Mouse (Mus musculus) adrenal gland (tissue): Measurements from ENCODE around the gene 2310022B05Rik.

Experiments
- intact Hi-C: fragments of 180-260 bp; cut with DNase I; formaldehyde crosslinking; loops from one replicate; pipeline ENCODE4 v1.15.1; 2025

2310022B05Rik gene

GRCm38 (mm10) chr8:124662446-124663111 is 590 bp downstream of the 2310022B05Rik start:
- intact Hi-C loops: no loop called here

- intact Hi-C loops: no loop called here
Observed at GRCm38 (mm10) chr8:124661781-124662180, 1.4 kb downstream of the 2310022B05Rik start.

GRCm38 (mm10) chr8:124658415-124658814 is 4.8 kb downstream of the 2310022B05Rik start:
- intact Hi-C loops: no loop called here

DNA sequence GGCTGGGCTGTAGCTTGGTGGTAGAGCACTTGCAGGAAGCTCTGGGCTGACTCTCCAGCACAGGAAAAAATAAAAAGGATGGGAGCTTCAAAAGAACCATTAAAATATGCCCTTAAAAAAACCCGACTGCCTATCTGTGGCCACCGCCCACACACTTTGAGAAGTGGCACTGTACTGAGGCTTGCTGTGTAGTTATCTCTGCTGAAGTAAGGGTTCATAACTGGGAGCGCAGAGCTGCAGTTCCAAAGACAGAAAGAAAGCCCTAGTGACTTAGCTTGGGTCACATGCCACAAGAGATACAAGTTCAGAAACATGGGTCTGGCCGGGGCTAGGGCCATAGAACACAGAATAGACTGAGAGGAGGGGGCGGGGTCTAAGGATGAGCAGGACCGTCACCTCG is 5.2 kb downstream of the 2310022B05Rik start:
- intact Hi-C loops: no loop called here

- intact Hi-C loops: no loop called here
Observed at GRCm38 (mm10) chr8:124653568-124654475, 9.3 kb downstream of the 2310022B05Rik start.

- intact Hi-C loops: no loop called here
Observed at GRCm38 (mm10) chr8:124652546-124652945, 10.6 kb downstream of the 2310022B05Rik start.

GRCm38 (mm10) chr8:124651776-124652175 is 11.4 kb downstream of the 2310022B05Rik start:
- intact Hi-C loops: no loop called here

- intact Hi-C loops: no loop called here
Observed at GRCm38 (mm10) chr8:124648311-124648710, 14.9 kb downstream of the 2310022B05Rik start.

DNA sequence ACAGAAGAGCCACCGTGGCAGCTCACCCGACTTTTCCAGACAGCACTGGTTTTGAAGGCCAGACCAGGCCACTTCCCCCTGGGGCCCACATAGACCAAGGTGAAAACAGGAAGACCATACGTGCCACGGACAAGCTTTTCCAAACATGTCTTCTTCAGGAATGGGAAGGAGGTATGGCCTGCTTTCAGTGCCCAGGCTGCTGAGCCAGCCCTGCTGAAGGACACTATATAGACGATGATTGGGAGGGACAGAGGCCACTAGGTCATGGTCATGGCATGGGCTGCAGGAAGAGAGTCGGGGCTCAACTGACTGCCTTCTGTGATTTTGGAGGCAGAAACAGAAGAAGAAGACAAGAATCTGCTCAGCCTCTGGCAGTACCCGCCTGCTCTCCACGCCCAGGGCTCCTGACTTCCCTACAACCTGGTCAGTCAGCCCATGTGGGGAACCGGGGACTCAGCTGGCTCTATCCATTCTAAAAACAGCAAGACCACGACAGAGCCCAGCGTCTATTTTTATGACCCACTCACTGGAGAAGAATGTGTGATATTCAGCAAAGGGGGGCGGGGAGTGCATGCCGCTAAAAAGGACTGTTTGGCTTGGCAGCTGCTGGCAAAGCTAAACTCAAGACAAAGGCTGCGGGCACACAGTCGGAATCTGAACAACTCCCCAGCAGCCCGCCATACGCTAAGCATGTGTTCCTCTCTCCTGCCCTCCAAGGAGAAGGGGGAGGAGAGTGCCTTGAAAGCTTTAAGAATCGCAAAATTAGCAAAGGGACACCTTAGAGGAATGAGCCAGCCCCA is 19.4 kb downstream of the 2310022B05Rik start:
- intact Hi-C loops: no loop called here

GRCm38 (mm10) chr8:124641599-124641998 is 21.6 kb downstream of the 2310022B05Rik start:
- intact Hi-C loops: no loop called here

GRCm38 (mm10) chr8:124635247-124635502 is 28.0 kb downstream of the 2310022B05Rik start:
- intact Hi-C loops: no loop called here

- intact Hi-C loops: no loop called here
Observed at GRCm38 (mm10) chr8:124634411-124635246, 28.5 kb downstream of the 2310022B05Rik start.

- intact Hi-C loops: no loop called here
Observed at GRCm38 (mm10) chr8:124633001-124633703, 30.0 kb downstream of the 2310022B05Rik start.

DNA sequence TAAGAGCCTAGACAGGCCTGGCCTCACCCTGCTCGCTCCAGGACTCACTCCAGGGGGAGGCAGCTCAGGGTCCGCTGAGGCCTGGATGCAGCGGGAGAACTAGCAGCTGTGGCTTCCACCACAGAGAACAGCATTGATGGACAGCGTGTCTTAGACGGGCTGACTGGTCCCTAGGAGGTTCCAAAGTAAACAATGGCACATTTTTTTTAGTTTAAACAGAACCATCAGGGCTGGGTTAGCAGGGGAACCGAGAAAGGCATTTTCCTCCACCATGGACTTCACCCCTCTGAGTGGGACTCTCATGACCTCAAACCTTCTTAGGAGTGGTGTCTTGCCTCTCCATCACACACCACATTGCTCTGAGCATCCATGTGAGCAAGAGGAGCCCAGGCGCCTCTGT is 31.2 kb downstream of the 2310022B05Rik start:
- intact Hi-C loops: no loop called here

GRCm38 (mm10) chr8:124630891-124631290 is 32.3 kb downstream of the 2310022B05Rik start:
- intact Hi-C loops: no loop called here

DNA sequence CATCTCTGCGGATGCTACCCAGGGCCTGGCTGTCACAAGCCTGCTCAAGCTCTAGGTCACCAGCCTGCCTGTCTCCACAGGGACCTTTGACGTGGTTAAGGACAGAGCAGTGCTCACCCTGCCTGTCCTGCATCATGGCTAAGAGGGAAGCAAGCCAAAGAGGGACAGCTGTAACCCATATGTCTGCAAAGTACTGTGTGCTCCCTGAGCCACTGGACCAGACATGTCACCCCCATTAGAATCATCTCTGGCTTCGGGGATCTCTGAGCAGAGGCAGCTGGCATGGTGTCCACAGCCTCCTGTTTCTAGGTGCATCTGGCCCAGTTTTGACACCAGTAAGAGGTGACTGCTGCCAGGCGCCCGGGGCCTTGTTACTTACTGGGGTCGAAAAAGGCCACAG is 32.7 kb downstream of the 2310022B05Rik start:
- intact Hi-C loops: no loop called here

GRCm38 (mm10) chr8:124626251-124626650 is 36.9 kb downstream of the 2310022B05Rik start:
- intact Hi-C loops: no loop called here

DNA sequence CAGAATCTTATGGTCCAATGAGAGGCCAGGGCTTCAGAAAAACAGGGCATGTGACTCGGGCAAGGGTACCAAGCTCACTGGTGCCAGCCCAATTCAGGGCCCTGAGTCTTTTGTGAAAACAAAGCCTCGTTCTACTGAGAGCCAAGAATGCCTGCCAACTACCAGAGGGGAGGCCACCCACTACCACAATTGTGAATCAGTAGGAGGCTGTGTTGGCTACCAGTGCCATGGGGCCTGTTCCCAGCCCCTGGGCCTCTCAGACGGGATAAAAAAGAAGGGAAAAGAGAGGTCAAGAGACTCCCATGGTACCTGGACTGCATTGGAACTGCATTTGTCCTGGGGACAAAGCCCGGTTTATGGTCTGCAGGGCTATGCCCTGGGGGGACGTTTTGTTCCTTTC is 41.9 kb downstream of the 2310022B05Rik start:
- intact Hi-C loops: no loop called here

GRCm38 (mm10) chr8:124618252-124618651 is 44.9 kb downstream of the 2310022B05Rik start:
- intact Hi-C loops: no loop called here

- intact Hi-C loops: loop anchor here (1.0 kb wide), 1 partner anchor 60 kb away; no protein-coding TSS in a partner anchor
Observed at GRCm38 (mm10) chr8:124617266-124617869, 45.8 kb downstream of the 2310022B05Rik start.
